Mouse (Mus musculus) spleen, adult 18-20 months (tissue): ENCODE results near the gene Zfp472.
"Not testable (repeated sequence)": the region's sequence is repeated elsewhere in the genome, so short reads cannot be mapped to it uniquely, and the experiment has no call there.

Experiments
- DNase-seq, 2 experiments: peaks; one replicate each; pipeline ENCODE4 v3.0.0; 2022; ENCODE audit warnings: mixed read lengths in 2 of 2

Gene Zfp472

DNA sequence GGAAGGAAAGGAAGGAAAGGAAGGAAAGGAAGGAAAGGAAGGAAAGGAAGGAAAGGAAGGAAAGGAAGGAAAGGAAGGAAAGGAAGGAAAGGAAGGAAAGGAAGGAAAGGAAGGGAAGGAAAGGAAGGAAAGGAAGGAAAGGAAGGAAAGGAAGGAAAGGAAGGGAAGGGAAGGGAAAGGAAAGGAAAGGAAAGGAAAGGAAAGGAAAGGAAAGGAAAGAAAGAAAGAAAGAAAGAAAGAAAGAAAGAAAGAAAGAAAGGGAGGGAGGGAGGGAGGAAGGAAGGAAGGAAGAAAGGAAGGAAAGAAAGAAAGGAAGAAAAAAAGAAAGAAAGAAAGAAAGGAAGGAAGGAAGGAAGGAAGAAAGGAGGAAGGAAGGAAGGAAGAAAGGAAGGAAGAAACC lies 54.8 kb downstream of the Zfp472 start:
- DNase-seq: not testable (repeated sequence)
